Mouse (Mus musculus) testis, postnatal 14 days (tissue): Measurements from ENCODE around the gene Gpc4.

Experiments used
- DNase-seq: peaks from one replicate; pipeline ENCODE4 v3.0.0; 2021; ENCODE audit warnings: low spot score

The Gpc4 gene

GRCm38 (mm10) chrX:52145563-52145962, 19.5 kb downstream of the Gpc4 start:
- no peak for DNase-seq

- no peak for DNase-seq
Observed at GRCm38 (mm10) chrX:52144491-52144890, 20.6 kb downstream of the Gpc4 start.

GRCm38 (mm10) chrX:52140316-52140715, 24.7 kb downstream of the Gpc4 start:
- DNase-seq = no peak

GRCm38 (mm10) chrX:52138461-52139075, 26.5 kb downstream of the Gpc4 start:
- DNase-seq = no peak

- DNase-seq = no peak
Observed at GRCm38 (mm10) chrX:52138033-52138432, 27.0 kb downstream of the Gpc4 start.

- no peak for DNase-seq
Observed at GRCm38 (mm10) chrX:52136525-52136924, 28.5 kb downstream of the Gpc4 start.

GRCm38 (mm10) chrX:52129604-52130003, 35.4 kb downstream of the Gpc4 start:
- no peak for DNase-seq

GRCm38 (mm10) chrX:52128794-52129193, 36.3 kb downstream of the Gpc4 start:
- DNase-seq = no peak

- DNase-seq = no peak
Observed at GRCm38 (mm10) chrX:52113651-52114050, 51.4 kb downstream of the Gpc4 start.

GRCm38 (mm10) chrX:52109663-52110062, 55.4 kb downstream of the Gpc4 start:
- DNase-seq = no peak

- DNase-seq = no peak
Observed at GRCm38 (mm10) chrX:52108966-52109365, 56.1 kb downstream of the Gpc4 start.

GRCm38 (mm10) chrX:52103771-52104170, 61.3 kb downstream of the Gpc4 start:
- no peak for DNase-seq

- DNase-seq = no peak
Observed at GRCm38 (mm10) chrX:52101940-52102339, 63.1 kb downstream of the Gpc4 start.

GRCm38 (mm10) chrX:52101445-52101844, 63.6 kb downstream of the Gpc4 start:
- no peak for DNase-seq

- DNase-seq = no peak
Observed at GRCm38 (mm10) chrX:52087726-52088348, 77.2 kb downstream of the Gpc4 start.

GRCm38 (mm10) chrX:52086885-52087573, 78.0 kb downstream of the Gpc4 start:
- DNase-seq = no peak

- DNase-seq = no peak
Observed at GRCm38 (mm10) chrX:52083557-52083956, 81.5 kb downstream of the Gpc4 start.

- DNase-seq = no peak
Observed at GRCm38 (mm10) chrX:52072410-52072809, 92.6 kb downstream of the Gpc4 start.

- peak; percentile 4 for DNase-seq
Observed at GRCm38 (mm10) chrX:52053416-52053815, 111.6 kb downstream of the Gpc4 start.

- peak; percentile 11 for DNase-seq
Observed at GRCm38 (mm10) chrX:52052011-52052410, 113.0 kb downstream of the Gpc4 start.

- no peak for DNase-seq
Observed at GRCm38 (mm10) chrX:52050941-52051340, 114.1 kb downstream of the Gpc4 start.

GRCm38 (mm10) chrX:52039875-52040274, 125.2 kb downstream of the Gpc4 start:
- DNase-seq = no peak

GRCm38 (mm10) chrX:52030146-52030545, 134.9 kb downstream of the Gpc4 start:
- no peak for DNase-seq
